Mouse (Mus musculus) liver, embryonic 14.5 days (tissue): Measurements from ENCODE around the gene Mia3.
"Not testable (repeated sequence)": the region's sequence is repeated elsewhere in the genome, so short reads cannot be mapped to it uniquely, and the experiment has no call there.

Source experiments
- CTCF ChIP-seq: IDR thresholded peaks from 2 replicates; pipeline ENCODE4 v1.5.1; 2016; ENCODE audit warnings: antibody characterized with exemption, low read depth, control low read depth
- EP300 ChIP-seq: IDR thresholded peaks from 2 replicates; pipeline ENCODE4 v1.6.1; 2016; ENCODE audit warnings: antibody characterized with exemption, low read depth

DNA sequence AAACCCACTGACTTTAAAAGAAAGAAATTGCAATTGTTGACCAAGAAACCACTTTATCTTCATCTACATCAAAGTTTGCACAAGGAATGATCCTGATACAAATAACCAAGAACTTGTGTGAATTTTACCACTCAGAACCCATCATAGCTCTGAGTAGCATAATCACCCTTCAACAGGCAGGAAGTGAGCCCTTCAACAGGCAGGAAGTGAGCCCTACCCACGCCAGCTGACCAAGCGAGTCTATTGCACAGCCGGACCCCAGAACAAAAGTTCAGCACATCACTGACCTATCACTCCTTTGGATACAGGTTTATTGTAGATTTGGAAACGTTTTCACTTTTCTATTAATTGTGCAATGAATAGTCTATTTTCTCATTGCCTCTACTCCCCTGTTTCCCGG, 46.9 kb downstream of the Mia3 start:
- not testable (repeated sequence) for TF ChIP-seq CTCF, EP300
